Mouse (Mus musculus): ENCODE measurements around the gene Dgcr8. TPM values are rescaled to one million over a fixed set of nuclear protein-coding genes. Genes with fewer than 3 reads are reported as not detected.

Dgcr8 gene
- polyA plus RNA-seq, 1 experiment: 48.8 TPM

DNA sequence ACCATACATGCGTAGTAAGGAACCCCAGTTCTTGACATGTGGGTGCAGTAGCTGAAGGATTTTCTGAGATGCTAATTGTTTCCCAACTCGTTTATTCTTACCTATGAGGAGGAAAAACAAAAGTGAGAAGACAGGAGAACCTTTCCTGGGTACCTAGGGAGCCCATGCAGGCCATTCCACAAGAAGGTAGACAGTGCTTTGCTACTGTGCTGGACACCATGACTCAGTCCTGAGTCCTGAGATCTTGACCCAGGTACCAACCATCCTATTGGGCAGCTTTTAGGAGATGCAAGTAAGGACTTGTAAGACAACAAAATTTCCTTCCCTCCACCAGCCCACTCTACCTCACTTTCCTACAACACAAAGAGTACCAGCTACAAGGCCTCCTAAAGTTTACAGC, 30.8 kb downstream of the Dgcr8 start, which contains the start of gene Gm49776:
TSS of gene Gm49776 (minus strand) at position 101 of the 400 bp plus-strand sequence.
- Histone ChIP-seq H3K4me3 (replicated peaks; ENCODE audit: control insufficient read depth, low read depth, low read length) (no peak within 1 kb of the TSS), H3K4me1 (ENCODE audit: control insufficient read depth, insufficient read depth, low read length) (no peaks in the 10 kb centered on the region), H3K27ac (ENCODE audit: control insufficient read depth, insufficient read depth, low read depth, low read length, poor library complexity) (no peak within 1 kb of the TSS)
- no peak for TF ChIP-seq CTCF (IDR thresholded peaks at IDR 0.05; ENCODE audit: control insufficient read depth, insufficient read depth, low read length)
- TF ChIP-seq POLR2A (IDR thresholded peaks at IDR 0.05; ENCODE audit: borderline replicate concordance, control insufficient read depth, low read depth, low read length): no peak
- 92% methylated on average over 2 of the region's 2 CpGs for WGBS

GRCm38 (mm10) chr16:18253866-18254265, 35.2 kb downstream of the Dgcr8 start:
- Histone ChIP-seq H3K4me1 (ENCODE audit: control insufficient read depth, insufficient read depth, low read length) (peaks cover 3% of the 10 kb centered on the region), H3K4me3 (replicated peaks; ENCODE audit: control insufficient read depth, low read depth, low read length) (no peak overlapping the region), H3K27ac (ENCODE audit: control insufficient read depth, insufficient read depth, low read depth, low read length, poor library complexity) (no peak overlapping the region)
- 82% methylated on average over 1 of the region's 1 CpGs for WGBS
- TF ChIP-seq POLR2A (IDR thresholded peaks at IDR 0.05; ENCODE audit: borderline replicate concordance, control insufficient read depth, low read depth, low read length): no peak

- Histone ChIP-seq H3K4me3 (replicated peaks; ENCODE audit: control insufficient read depth, low read depth, low read length) (no peak overlapping the region), H3K27ac (ENCODE audit: control insufficient read depth, insufficient read depth, low read depth, low read length, poor library complexity) (no peak overlapping the region), H3K4me1 (ENCODE audit: control insufficient read depth, insufficient read depth, low read length) (peaks cover 3% of the 10 kb centered on the region)
- TF ChIP-seq CTCF (IDR thresholded peaks at IDR 0.05; ENCODE audit: control insufficient read depth, insufficient read depth, low read length) (no peak), POLR2A (IDR thresholded peaks at IDR 0.05; ENCODE audit: borderline replicate concordance, control insufficient read depth, low read depth, low read length) (no peak)
- WGBS: 77% methylated on average over 6 of the region's 6 CpGs
Measured at GRCm38 (mm10) chr16:18252736-18253135, 36.3 kb downstream of the Dgcr8 start.

DNA sequence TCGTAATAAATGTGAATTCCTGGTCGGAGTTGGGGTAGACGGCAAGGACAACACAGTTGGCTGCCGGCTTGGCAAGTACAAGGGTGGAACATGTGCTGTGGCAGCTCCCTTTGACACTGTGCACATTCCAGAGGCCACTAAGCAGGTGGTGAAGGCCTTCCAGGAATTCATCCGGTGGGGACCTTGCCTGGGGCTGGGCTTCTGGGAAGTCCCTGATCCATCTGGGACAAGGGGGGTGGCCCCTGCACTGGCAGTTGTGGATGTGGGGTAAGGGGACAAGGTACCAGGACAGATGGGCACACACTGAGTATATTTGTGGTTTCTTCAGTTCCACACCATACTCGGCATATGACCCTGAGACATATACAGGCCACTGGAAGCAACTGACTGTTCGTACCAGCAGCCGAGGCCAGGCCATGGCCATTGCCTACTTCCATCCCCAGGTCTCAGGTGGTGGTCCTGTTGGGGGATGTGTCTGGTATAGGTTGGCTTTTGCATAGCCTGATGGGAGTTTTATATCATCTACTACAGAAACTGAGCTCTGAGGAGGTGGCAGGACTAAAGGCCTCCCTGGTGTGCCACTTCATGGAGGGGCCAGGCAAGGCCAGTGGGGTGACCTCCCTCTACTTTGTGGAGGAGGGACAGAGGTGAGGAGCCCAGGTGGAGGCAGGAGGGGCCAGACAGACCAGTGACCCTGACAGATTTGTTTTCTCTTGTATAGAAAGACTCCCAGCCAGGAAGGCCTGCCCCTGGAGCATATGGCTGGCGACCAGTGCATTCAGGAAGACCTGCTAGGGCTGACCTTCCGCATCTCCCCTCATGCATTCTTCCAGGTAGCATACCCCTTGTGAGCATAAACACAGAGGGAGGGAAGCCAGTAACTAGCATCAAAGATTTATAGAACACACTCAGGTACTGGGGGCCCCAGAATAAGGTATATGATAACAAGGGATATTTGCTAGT, 37.9 kb downstream of the Dgcr8 start:
- 84% methylated on average over 10 of the region's 10 CpGs for WGBS

GRCm38 (mm10) chr16:18250231-18250630, 38.8 kb downstream of the Dgcr8 start:
- WGBS: 60% methylated on average over 4 of the region's 4 CpGs
- H3K27ac ChIP-seq (ENCODE audit: control insufficient read depth, insufficient read depth, low read depth, low read length, poor library complexity): no peak overlapping the region
- TF ChIP-seq POLR2A (IDR thresholded peaks at IDR 0.05; ENCODE audit: borderline replicate concordance, control insufficient read depth, low read depth, low read length): no peak
- TF ChIP-seq CTCF (IDR thresholded peaks at IDR 0.05; ENCODE audit: control insufficient read depth, insufficient read depth, low read length): no peak
- H3K4me3 ChIP-seq (replicated peaks; ENCODE audit: control insufficient read depth, low read depth, low read length): no peak overlapping the region
- H3K4me1 ChIP-seq (ENCODE audit: control insufficient read depth, insufficient read depth, low read length): peaks cover 5% of the 10 kb centered on the region

More for the DNA sequence above, 37.9 kb downstream of the Dgcr8 start:
- H3K27ac ChIP-seq (ENCODE audit: control insufficient read depth, insufficient read depth, low read depth, low read length, poor library complexity): no peak overlapping the region
- peaks cover 5% of the 10 kb centered on the region for H3K4me1 ChIP-seq (ENCODE audit: control insufficient read depth, insufficient read depth, low read length)
- TF ChIP-seq CTCF (IDR thresholded peaks at IDR 0.05; ENCODE audit: control insufficient read depth, insufficient read depth, low read length) (no peak), POLR2A (IDR thresholded peaks at IDR 0.05; ENCODE audit: borderline replicate concordance, control insufficient read depth, low read depth, low read length) (no peak)
- no peak overlapping the region for H3K4me3 ChIP-seq (replicated peaks; ENCODE audit: control insufficient read depth, low read depth, low read length)

DNA sequence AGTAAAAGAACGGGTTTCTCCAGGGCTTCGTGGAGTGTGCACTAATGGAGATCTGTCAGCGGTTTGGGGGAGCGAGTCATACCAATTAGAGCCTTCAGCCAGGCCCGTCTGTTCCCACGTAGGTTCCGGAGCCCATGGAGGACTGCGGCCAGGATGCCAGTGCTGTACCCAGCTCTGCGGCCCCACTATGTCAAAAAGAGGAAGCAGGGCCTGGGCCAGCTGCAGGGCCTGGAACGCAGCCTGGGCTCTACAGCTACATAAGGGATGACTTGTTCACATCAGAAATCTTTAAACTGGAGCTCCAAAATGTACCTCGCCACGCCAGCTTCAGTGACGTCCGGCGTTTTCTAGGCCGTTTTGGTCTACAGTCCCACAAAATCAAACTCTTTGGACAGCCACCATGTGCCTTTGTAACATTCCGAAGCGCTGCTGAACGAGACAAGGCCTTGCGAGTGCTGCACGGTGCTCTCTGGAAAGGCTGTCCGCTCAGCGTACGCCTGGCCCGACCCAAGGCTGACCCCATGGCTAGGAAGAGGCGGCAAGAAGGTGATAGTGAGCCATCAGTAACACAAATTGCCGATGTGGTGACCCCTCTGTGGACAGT, 39.6 kb downstream of the Dgcr8 start:
- WGBS: 2% methylated on average over 27 of the region's 27 CpGs
- Histone ChIP-seq H3K27ac (ENCODE audit: control insufficient read depth, insufficient read depth, low read depth, low read length, poor library complexity) (peak overlapping the region; percentile 84), H3K4me1 (ENCODE audit: control insufficient read depth, insufficient read depth, low read length) (peaks cover 5% of the 10 kb centered on the region), H3K4me3 (replicated peaks; ENCODE audit: control insufficient read depth, low read depth, low read length) (peak overlapping the region; percentile 100)
- no peak for TF ChIP-seq CTCF (IDR thresholded peaks at IDR 0.05; ENCODE audit: control insufficient read depth, insufficient read depth, low read length)
- TF ChIP-seq POLR2A (IDR thresholded peaks at IDR 0.05; ENCODE audit: borderline replicate concordance, control insufficient read depth, low read depth, low read length): peak; percentile 55; the same call in 1 of the 2 replicates

DNA sequence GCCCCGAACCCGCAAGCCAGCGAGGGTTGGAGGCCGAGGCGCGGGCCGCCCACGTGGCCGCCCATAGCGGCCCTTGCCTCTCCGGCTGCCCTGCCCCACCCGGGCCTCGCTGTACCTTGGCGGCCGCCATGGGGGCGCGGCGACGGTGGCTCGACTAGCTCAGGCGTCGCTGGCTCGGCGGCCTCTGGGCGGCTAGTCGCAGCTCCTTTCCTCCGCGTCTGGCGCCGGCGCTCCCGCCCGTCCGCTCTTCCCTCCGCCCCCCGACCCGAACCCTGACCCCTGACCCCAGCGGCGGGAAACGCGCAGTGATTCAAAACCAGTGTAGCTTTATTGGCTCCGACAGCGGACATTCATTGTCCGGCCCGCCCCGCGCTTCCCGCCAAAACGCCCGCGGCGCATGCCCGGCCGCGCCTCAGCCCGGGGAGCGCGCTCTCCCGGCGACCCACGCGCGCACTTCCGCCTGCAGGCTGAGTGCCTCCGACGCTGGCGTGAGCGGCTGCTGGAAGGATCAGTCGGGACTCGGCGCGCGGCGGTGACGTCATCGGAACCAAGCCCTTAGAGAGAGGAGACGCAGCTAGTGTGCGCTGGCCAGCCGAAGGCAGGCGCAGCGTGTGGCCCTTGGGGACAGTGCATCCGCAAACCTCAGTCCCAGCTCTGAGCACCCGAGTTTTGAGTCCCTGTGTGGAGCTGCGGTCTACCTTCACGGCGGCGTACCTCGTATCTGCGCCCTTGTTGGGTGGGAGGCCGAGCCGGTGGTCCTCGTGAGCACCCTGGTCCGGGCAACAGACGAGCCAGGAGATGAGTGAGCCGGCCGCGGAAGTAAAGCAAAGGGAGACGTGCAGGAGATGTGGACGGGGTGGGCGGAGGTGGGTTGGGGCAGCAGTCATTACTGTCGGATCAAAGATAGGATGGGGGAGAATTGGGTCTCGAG, 40.3 kb downstream of the Dgcr8 start, which contains the start of the genes Trmt2a and Ranbp1:
TSS of gene Trmt2a (plus strand) at position 247 of the 931 bp plus-strand sequence.
TSS of gene Ranbp1 (minus strand) at position 300 of the 931 bp plus-strand sequence.
- Histone ChIP-seq H3K4me1 (ENCODE audit: control insufficient read depth, insufficient read depth, low read length) (peaks cover 5% of the 10 kb centered on the region), H3K4me3 (replicated peaks; ENCODE audit: control insufficient read depth, low read depth, low read length) (peak within 1 kb of the TSS; percentile 100), H3K27ac (ENCODE audit: control insufficient read depth, insufficient read depth, low read depth, low read length, poor library complexity) (peak within 1 kb of the TSS; percentile 84)
- WGBS: under 1% methylated on average over 102 of the region's 102 CpGs
- TF ChIP-seq POLR2A (IDR thresholded peaks at IDR 0.05; ENCODE audit: borderline replicate concordance, control insufficient read depth, low read depth, low read length) (peak; percentile 94; the same call in 1 of the 2 replicates), CTCF (IDR thresholded peaks at IDR 0.05; ENCODE audit: control insufficient read depth, insufficient read depth, low read length) (no peak)
